Mouse (Mus musculus) heart, adult 9 months (tissue): ENCODE results near the gene Chst11.
A peak's percentile ranks its signal among the peaks of the same experiment; 100 is the strongest.

Source experiments
- DNase-seq, 2 experiments: peaks; one replicate each; pipeline ENCODE4 v3.0.0; 2022; ENCODE audit warnings: low spot score in 2 of 2

The Chst11 gene

GRCm38 (mm10) chr10:83032559-83032958 is 47.3 kb downstream of the Chst11 start:
- peak in 1 of 2 experiments; percentile 21 for DNase-seq

- DNase-seq: no peak
Measured at GRCm38 (mm10) chr10:83036340-83037045, 51.2 kb downstream of the Chst11 start.

- DNase-seq: no peak
Measured at GRCm38 (mm10) chr10:83038166-83038565, 52.9 kb downstream of the Chst11 start.

GRCm38 (mm10) chr10:83039414-83039813 is 54.1 kb downstream of the Chst11 start:
- no peak for DNase-seq

GRCm38 (mm10) chr10:83041875-83042274 is 56.6 kb downstream of the Chst11 start:
- no peak for DNase-seq

- DNase-seq: peak; percentile 74 to 86
Measured at GRCm38 (mm10) chr10:83042613-83043477, 57.5 kb downstream of the Chst11 start.

- no peak for DNase-seq
Measured at GRCm38 (mm10) chr10:83043478-83044259, 58.4 kb downstream of the Chst11 start.

GRCm38 (mm10) chr10:83049174-83049780 is 64.0 kb downstream of the Chst11 start:
- no peak for DNase-seq

- DNase-seq: no peak
Measured at GRCm38 (mm10) chr10:83053886-83054550, 68.7 kb downstream of the Chst11 start.

- no peak for DNase-seq
Measured at GRCm38 (mm10) chr10:83056291-83056690, 71.0 kb downstream of the Chst11 start.

GRCm38 (mm10) chr10:83056866-83057265 is 71.6 kb downstream of the Chst11 start:
- no peak for DNase-seq

GRCm38 (mm10) chr10:83060066-83060782 is 74.9 kb downstream of the Chst11 start:
- DNase-seq: no peak

GRCm38 (mm10) chr10:83062315-83062714 is 77.0 kb downstream of the Chst11 start:
- DNase-seq: no peak

GRCm38 (mm10) chr10:83064796-83065195 is 79.5 kb downstream of the Chst11 start:
- DNase-seq: no peak

GRCm38 (mm10) chr10:83066159-83066558 is 80.9 kb downstream of the Chst11 start:
- DNase-seq: no peak

GRCm38 (mm10) chr10:83067305-83067704 is 82.0 kb downstream of the Chst11 start:
- no peak for DNase-seq

GRCm38 (mm10) chr10:83068466-83068865 is 83.2 kb downstream of the Chst11 start:
- no peak for DNase-seq

GRCm38 (mm10) chr10:83069791-83070190 is 84.5 kb downstream of the Chst11 start:
- DNase-seq: peak; percentile 35 to 43

- DNase-seq: no peak
Measured at GRCm38 (mm10) chr10:83071785-83072580, 86.7 kb downstream of the Chst11 start.

- DNase-seq: no peak
Measured at GRCm38 (mm10) chr10:83073119-83073518, 87.8 kb downstream of the Chst11 start.
